8 mouse cellular contexts compared by ENCODE assay signal in genomic region chr11:103340130-103340529, GRCm38 (mm10). TPM values are rescaled to one million over a fixed set of nuclear protein-coding genes. Genes with fewer than 3 reads are reported as not detected.
DNase-seq lines count a peak whose midpoint lies in the region; ATAC-seq lines count a peak whose summit lies in the region.

No protein-coding gene starts in this region.

- peaks cover 8% of the 10 kb centered on the region for H3K4me1 ChIP-seq in heart, embryonic 16.5 days (ENCODE audit: control insufficient read depth, insufficient read depth, low read length)
- H3K4me1 ChIP-seq in embryonic facial prominence, embryonic 14.5 days (ENCODE audit: control insufficient read depth, insufficient read depth, low read length): peaks cover 5% of the 10 kb centered on the region; the same call in 1 of the 2 replicates
- H3K4me1 ChIP-seq in intestine, embryonic 16.5 days (ENCODE audit: control insufficient read depth, insufficient read depth, low read length): peaks cover 35% of the 10 kb centered on the region
- H3K4me1 ChIP-seq in midbrain, embryonic 16.5 days (ENCODE audit: control insufficient read depth, insufficient read depth, low read length): no peaks in the 10 kb centered on the region

- H3K4me2 ChIP-seq in heart, embryonic 16.5 days (ENCODE audit: low read depth, low read length): peak overlapping the region; percentile 36
- peak overlapping the region; percentile 48 for H3K4me2 ChIP-seq in embryonic facial prominence, embryonic 14.5 days (ENCODE audit: low read depth, low read length)
- H3K4me2 ChIP-seq in intestine, embryonic 16.5 days (ENCODE audit: low read depth, low read length): peak overlapping the region; percentile 78
- H3K4me2 ChIP-seq in midbrain, embryonic 16.5 days (ENCODE audit: low read length): peak overlapping the region; percentile 45

- H3K9me3 ChIP-seq in heart, embryonic 16.5 days (replicated peaks; ENCODE audit: control insufficient read depth, low read length): no peaks in the 10 kb centered on the region
- H3K9me3 ChIP-seq in embryonic facial prominence, embryonic 14.5 days (ENCODE audit: control insufficient read depth, low read length): no peaks in the 10 kb centered on the region
- no peaks in the 10 kb centered on the region for H3K9me3 ChIP-seq in intestine, embryonic 16.5 days (ENCODE audit: control insufficient read depth, low read length)
- H3K9me3 ChIP-seq in midbrain, embryonic 16.5 days (replicated peaks; ENCODE audit: control insufficient read depth, low read length, poor library complexity, severe bottlenecking): no peaks in the 10 kb centered on the region

- H3K9ac ChIP-seq in heart, embryonic 16.5 days (ENCODE audit: low read length): no peak overlapping the region
- H3K9ac ChIP-seq in embryonic facial prominence, embryonic 14.5 days (ENCODE audit: low read depth, low read length): peak overlapping the region; percentile 20; the same call in 1 of the 2 replicates
- H3K9ac ChIP-seq in intestine, embryonic 16.5 days (ENCODE audit: low read depth, low read length): peak overlapping the region; percentile 78
- no peak overlapping the region for H3K9ac ChIP-seq in midbrain, embryonic 16.5 days (ENCODE audit: low read depth, low read length)

- H3K4me3 ChIP-seq in heart, embryonic 16.5 days (ENCODE audit: low read length): 0 out of 2 replicates have a peak overlapping the region, but pooled peaks have one; percentile 5
- H3K4me3 ChIP-seq in embryonic facial prominence, embryonic 14.5 days (ENCODE audit: low read depth, low read length): 0 out of 2 replicates have a peak overlapping the region, but pooled peaks have one; percentile 11
- H3K4me3 ChIP-seq in intestine, embryonic 16.5 days (ENCODE audit: low read length): peak overlapping the region; percentile 45
- peak overlapping the region; percentile 12; the same call in 1 of the 2 replicates for H3K4me3 ChIP-seq in midbrain, embryonic 16.5 days (ENCODE audit: low read depth, low read length)

- no peak for ATAC-seq in heart, embryonic 16.5 days (replicated peaks; ENCODE audit: extremely low read depth, insufficient read depth, low FRiP score)
- ATAC-seq in embryonic facial prominence, embryonic 14.5 days (ENCODE audit: low read depth): no peak
- ATAC-seq in intestine, embryonic 16.5 days: peak; percentile 48
- no peak for ATAC-seq in midbrain, embryonic 16.5 days

- DNase-seq in heart, adult 18-20 months: no peak
- no peak for DNase-seq in embryonic facial prominence, embryonic 14.5 days (ENCODE audit: low spot score)
- DNase-seq in right cerebral cortex, adult 18-20 months: no peak
- DNase-seq in right cerebral cortex, adult 2 months (ENCODE audit: low spot score in 2 of 2): no peak
- no peak for DNase-seq in gastrocnemius, adult 18-20 months (ENCODE audit: low spot score)

- H3K27ac ChIP-seq in heart, embryonic 16.5 days (ENCODE audit: low read length): no peak overlapping the region
- H3K27ac ChIP-seq in embryonic facial prominence, embryonic 14.5 days (replicated peaks; ENCODE audit: low read depth, low read length): no peak overlapping the region; the same call in 1 of the 2 replicates
- H3K27ac ChIP-seq in intestine, embryonic 16.5 days (ENCODE audit: low read length): peak overlapping the region; percentile 99
- H3K27ac ChIP-seq in midbrain, embryonic 16.5 days (ENCODE audit: low read length): no peak overlapping the region

- no peaks in the 10 kb centered on the region for H3K27me3 ChIP-seq in heart, embryonic 16.5 days (ENCODE audit: control insufficient read depth, insufficient read depth, low read length)
- H3K27me3 ChIP-seq in embryonic facial prominence, embryonic 14.5 days (replicated peaks; ENCODE audit: control insufficient read depth, insufficient read depth, low read length): no peaks in the 10 kb centered on the region
- no peaks in the 10 kb centered on the region for H3K27me3 ChIP-seq in intestine, embryonic 16.5 days (replicated peaks; ENCODE audit: control insufficient read depth, insufficient read depth, low read length)
- no peaks in the 10 kb centered on the region for H3K27me3 ChIP-seq in midbrain, embryonic 16.5 days (ENCODE audit: control insufficient read depth, insufficient read depth, low read depth, low read length)

- 66% methylated on average over 19 of the region's 19 CpGs for WGBS in heart, embryonic 16.5 days
- 66% methylated on average over 19 of the region's 19 CpGs for WGBS in embryonic facial prominence, embryonic 14.5 days
- WGBS in intestine, embryonic 16.5 days: 38% methylated on average over 19 of the region's 19 CpGs
- WGBS in midbrain, embryonic 16.5 days: 64% methylated on average over 19 of the region's 19 CpGs

- no peaks in the 10 kb centered on the region for H3K36me3 ChIP-seq in heart, embryonic 16.5 days (ENCODE audit: control insufficient read depth, insufficient read depth)
- no peaks in the 10 kb centered on the region for H3K36me3 ChIP-seq in embryonic facial prominence, embryonic 14.5 days (ENCODE audit: control insufficient read depth, insufficient read depth, low read length)
- peaks cover 3% of the 10 kb centered on the region; the same call in 1 of the 2 replicates for H3K36me3 ChIP-seq in intestine, embryonic 16.5 days (ENCODE audit: control insufficient read depth, insufficient read depth, low read length)
- H3K36me3 ChIP-seq in midbrain, embryonic 16.5 days (ENCODE audit: control insufficient read depth, insufficient read depth, low read length): no peaks in the 10 kb centered on the region

RNA-seq across cellular contexts. Expression of gene Arhgap27, which starts 23.4 kb away (rescaled TPM):
- polyA plus RNA-seq in heart, embryonic 16.5 days (2015; fragmentation: Nextera tagmentation; extraction: Ambion mirVana): 7.5 and 8.5 TPM in 2 replicates
- total RNA-seq in heart, adult 18-20 months (2021): 10 to 100 TPM; 15.3 to 20.3 TPM
- 8.6 and 9.4 TPM in 2 replicates for polyA plus RNA-seq in embryonic facial prominence, embryonic 14.5 days (2014; fragmentation: Nextera tagmentation; extraction: Ambion mirVana)
- polyA plus RNA-seq in intestine, embryonic 16.5 days (2015; fragmentation: Nextera tagmentation; extraction: Ambion mirVana): 40.2 and 42.3 TPM in 2 replicates
- 3.8 and 4.4 TPM in 2 replicates for polyA plus RNA-seq in midbrain, embryonic 16.5 days (2015; fragmentation: Nextera tagmentation; extraction: Ambion mirVana)
- 1 to 10 TPM; 6.1 to 6.8 TPM for total RNA-seq in gastrocnemius, adult 18-20 months (2021)

Comparison
In these comparisons a context has a peak if more than half of its experiments do, and no peak if none do; other contexts are left out.
1. H3K9ac ChIP-seq: peak in embryonic facial prominence, embryonic 14.5 days (single experiment) and intestine, embryonic 16.5 days (single experiment); none in heart, embryonic 16.5 days (single experiment) and midbrain, embryonic 16.5 days (single experiment).
2. Peak in every context shown above with its lines, with median percentiles within 50 percentile points of each other: H3K4me2 ChIP-seq and H3K4me3 ChIP-seq.